Mouse (Mus musculus) heart, postnatal 0 days (tissue): ENCODE measurements at regions not wholly inside any gene's neighbourhood (a gene's known extent, or its start where the extent isn't known, plus 50 kb on each side); places are given as distances from the start of the nearest gene placed in this dataset.

Source experiments
- CTCF ChIP-seq: IDR thresholded peaks from 2 replicates; pipeline ENCODE4 v1.5.1; 2016; ENCODE audit warnings: antibody characterized with exemption, control low read depth, low read depth
- EP300 ChIP-seq: IDR thresholded peaks from 2 replicates; pipeline ENCODE4 v1.6.1; 2016; ENCODE audit warnings: antibody characterized with exemption, low read depth

- TF ChIP-seq CTCF (no peak), EP300 (no peak)
Measured at GRCm38 (mm10) chr15:10833866-10834571, 118.1 kb upstream of the C1qtnf3 start.
